Mouse (Mus musculus) bone marrow macrophage, adult 2 months (primary cell): Measurements from ENCODE around the gene Abcd3. TPM values are rescaled to one million over a fixed set of nuclear protein-coding genes. Genes with fewer than 3 reads are reported as not detected.

ENCODE experiments used
- H3K27ac ChIP-seq: 2 replicates; pipeline ENCODE4 v1.5.1; 2012; ENCODE audit warnings: low read depth, low read length; ENCODE audit not compliant: insufficient read depth
- H3K4me1 ChIP-seq: 2 replicates; pipeline ENCODE4 v1.6.1; 2012; ENCODE audit warnings: low read length; ENCODE audit not compliant: control insufficient read depth, insufficient read depth
- H3K4me3 ChIP-seq: 2 replicates; pipeline ENCODE4 v1.5.1; 2012; ENCODE audit warnings: mild to moderate bottlenecking, low read length, moderate library complexity; ENCODE audit not compliant: insufficient read depth
- CTCF ChIP-seq: IDR thresholded peaks from 2 replicates; pipeline ENCODE4 v1.5.1; 2012; ENCODE audit warnings: low read depth, mild to moderate bottlenecking, low read length, moderate library complexity
- POLR2A ChIP-seq: IDR thresholded peaks from 2 replicates; pipeline ENCODE4 v1.6.1; 2012; ENCODE audit warnings: mild to moderate bottlenecking, low read depth, low read length, borderline replicate concordance
- polyA plus RNA-seq: library from polyadenylated mRNA; stranded (reverse); fragments of >200 nt; gene quantifications from 2 replicates; pipeline ENCODE4 v1.2.4, GENCODE M21; 2012; ENCODE audit not compliant: missing spikeins, insufficient read depth, insufficient read length

Abcd3 gene
- polyA plus RNA-seq, 1 experiment = 19.3 TPM

DNA sequence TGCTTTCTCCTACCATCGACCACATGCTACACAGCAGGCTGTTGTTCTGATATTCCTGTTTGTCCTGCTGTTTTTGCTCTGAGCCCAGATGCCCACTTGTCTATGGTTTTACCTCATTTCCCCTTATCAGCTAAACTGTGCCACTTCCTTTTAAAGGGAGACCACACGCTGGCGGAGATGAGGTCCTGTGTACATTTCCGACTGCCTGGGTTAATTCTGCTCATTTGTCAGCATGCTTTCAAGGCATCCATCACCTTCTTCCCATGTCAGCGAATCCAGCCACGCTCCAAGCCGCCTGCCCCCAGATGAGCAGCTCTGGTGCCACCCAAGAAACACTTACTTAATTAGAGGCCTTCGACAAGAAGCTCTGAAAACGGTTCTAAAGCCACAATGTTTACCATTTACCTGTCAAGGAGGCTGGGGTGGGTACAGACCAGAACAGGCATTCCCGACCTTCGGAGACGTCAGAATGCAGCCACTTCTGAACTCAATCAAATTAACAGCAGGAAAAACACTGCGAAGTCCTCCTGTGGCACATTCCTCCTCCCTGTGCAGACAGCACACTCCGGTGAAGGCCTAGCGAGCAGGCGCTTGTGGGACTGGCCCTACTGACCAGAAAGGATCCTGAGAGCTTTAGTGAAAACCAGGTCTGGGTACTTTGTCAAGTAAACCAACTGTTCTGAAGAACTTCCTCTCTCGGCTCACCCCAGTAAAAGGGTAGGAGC lies 75.5 kb downstream of the Abcd3 start:
- Histone ChIP-seq H3K4me1 (no peaks in the 10 kb centered on the region), H3K27ac (no peak overlapping the region), H3K4me3 (no peak overlapping the region)
- no peak for TF ChIP-seq CTCF
- no peak for TF ChIP-seq POLR2A

DNA sequence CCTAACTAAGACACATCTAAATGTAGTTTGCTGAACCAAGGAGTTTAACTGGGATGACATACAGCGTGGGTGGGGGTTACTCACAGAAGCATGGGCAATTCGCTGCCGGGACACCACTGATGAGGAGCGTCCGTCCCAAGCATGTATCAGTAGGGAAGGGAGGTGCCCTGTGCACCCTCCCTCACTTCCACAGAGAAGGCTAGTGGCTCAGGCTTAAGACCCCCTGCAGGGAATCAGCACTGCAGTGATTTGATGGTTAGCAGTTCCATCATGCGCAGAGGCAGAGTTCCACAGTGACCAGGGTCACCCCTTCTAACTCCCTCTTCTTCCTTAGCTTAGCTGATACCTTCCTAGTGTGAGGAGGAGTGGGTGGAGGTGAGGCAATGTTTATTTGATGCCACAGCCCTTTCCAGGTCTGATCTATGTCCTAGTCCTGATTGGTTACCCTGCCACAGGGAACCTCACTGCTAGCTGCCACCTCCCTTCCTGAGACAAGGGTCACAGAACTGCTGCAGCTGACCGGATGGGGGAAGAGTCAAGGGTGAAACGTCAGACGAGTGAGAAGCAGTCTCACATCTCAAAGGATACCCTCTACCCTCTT lies 76.3 kb downstream of the Abcd3 start:
- no peak for TF ChIP-seq CTCF
- no peak for TF ChIP-seq POLR2A
- no peak overlapping the region for H3K4me3 ChIP-seq
- no peak overlapping the region for H3K27ac ChIP-seq
- H3K4me1 ChIP-seq = no peaks in the 10 kb centered on the region

DNA sequence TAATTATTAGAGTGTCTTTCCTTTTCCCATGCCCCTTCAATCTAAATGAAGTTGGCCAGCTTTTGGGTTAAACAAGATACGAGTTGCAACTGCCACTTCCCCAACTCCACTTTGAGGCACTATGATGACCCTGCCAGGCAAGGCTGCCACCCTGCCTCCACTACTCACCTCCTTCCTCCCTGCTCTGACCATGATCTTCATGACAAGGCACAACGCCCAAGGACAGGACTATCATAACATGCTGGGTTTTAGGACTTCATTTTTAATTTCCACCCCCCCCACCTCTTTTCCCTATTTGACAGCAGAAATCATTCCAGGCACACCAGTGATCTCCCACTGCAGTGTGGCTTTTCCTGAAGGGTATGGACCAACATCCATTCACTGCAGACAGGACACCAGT lies 77.2 kb downstream of the Abcd3 start:
- no peak for TF ChIP-seq CTCF
- Histone ChIP-seq H3K27ac (no peak overlapping the region), H3K4me1 (no peaks in the 10 kb centered on the region), H3K4me3 (no peak overlapping the region)

DNA sequence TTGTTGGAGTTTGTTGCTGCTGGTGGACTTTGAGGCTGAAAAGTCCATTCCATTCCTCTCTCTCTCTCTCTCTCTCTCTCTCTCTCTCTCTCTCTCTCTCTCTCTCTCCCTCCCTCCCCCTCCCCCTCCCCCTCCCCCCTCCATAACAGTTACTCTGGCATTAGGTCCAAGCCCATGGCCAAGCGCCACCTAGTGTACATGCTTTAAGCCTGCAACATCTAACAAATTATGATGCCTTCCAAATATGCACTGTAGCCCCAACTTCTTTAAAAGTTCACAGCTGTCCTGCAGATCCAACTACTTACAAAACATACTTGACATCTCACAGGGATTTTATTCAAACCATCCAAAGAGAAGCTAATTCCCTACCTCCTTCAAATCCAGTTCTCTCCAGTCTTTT lies 77.6 kb downstream of the Abcd3 start:
- Histone ChIP-seq H3K4me1 (no peaks in the 10 kb centered on the region), H3K27ac (no peak overlapping the region), H3K4me3 (no peak overlapping the region)
- TF ChIP-seq CTCF (peak; percentile 9; the same call in 1 of the 2 replicates), POLR2A (no peak)

DNA sequence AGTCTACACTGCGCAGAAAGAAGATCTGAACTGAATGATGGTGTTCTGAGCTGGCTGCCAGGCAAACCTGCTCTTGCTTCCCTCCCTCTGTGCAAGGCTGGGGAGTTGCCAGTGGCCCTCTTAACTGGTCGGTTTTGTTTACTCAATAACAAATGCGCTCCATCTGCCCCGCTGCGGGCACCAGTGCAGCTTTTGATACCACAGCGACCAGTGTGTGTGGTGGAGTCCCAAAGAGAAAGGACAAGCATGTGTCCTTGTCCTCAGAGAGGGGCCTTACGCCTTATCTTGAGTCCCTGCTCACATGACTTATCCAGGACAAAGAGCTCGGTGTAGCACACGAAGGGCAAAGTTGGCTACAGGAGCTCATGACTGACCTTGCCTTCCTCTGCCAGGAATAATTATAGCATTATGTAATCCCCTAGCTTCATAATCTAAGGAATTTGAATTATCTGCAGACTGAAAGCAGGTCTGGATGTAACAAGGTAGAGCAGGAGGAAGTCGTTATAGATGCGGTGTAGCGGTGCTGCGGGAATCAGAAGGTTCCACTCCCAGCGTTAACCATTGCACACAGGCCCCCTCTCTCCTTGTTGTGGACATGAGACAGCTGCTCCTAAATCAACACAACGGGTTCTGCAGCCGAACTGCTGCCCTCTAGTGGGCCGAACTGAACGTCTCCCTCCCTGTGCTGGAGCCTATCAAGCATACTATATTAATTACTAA lies 78.9 kb downstream of the Abcd3 start:
- H3K27ac ChIP-seq = no peak overlapping the region
- H3K4me3 ChIP-seq = no peak overlapping the region
- H3K4me1 ChIP-seq = no peaks in the 10 kb centered on the region
- TF ChIP-seq CTCF = peak; percentile 73
- TF ChIP-seq POLR2A = no peak

DNA sequence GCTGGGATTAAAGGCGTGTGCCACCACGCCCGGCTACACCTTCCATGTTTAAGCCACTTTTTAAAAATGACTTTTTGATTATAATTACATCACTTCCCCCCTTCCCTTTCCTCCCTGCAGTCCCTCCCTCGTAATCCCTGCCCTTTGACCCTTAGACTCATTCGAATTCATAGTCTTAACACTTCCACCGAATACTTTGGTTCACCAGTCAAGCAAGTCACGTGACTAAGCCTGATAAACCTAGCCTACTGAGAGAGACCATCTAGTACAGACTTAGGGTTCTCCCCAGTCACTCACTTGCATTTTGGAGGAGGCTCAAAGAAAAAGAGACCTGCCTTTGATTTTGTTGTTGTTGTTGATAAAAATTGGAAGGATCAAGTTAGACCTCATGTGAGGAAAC lies 79.6 kb downstream of the Abcd3 start:
- no peak overlapping the region for H3K27ac ChIP-seq
- no peak overlapping the region for H3K4me3 ChIP-seq
- TF ChIP-seq CTCF (no peak), POLR2A (no peak)
- no peaks in the 10 kb centered on the region; the same call in 1 of the 2 replicates for H3K4me1 ChIP-seq

DNA sequence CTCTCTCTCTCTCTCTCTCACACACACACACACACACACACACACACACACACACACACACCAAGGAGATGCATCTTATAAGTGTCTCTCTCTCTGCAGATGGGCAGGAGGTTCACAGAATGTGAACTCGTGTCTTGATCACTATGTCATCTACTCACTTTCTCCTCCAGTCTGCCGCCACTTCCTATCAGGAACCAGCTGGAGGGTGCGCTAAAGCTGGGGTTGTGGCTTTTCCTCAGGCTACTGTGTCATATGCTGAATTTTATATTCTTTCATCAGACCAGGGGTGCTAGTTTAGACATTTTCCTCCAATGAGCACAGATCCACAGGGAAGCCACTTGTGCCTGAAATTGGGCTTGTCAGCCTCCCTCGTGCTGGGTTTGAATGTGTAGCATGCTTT lies 85.4 kb downstream of the Abcd3 start:
- peaks cover 4% of the 10 kb centered on the region; the same call in 1 of the 2 replicates for H3K4me1 ChIP-seq
- TF ChIP-seq POLR2A (no peak), CTCF (no peak)
- H3K4me3 ChIP-seq = no peak overlapping the region
- H3K27ac ChIP-seq = no peak overlapping the region

DNA sequence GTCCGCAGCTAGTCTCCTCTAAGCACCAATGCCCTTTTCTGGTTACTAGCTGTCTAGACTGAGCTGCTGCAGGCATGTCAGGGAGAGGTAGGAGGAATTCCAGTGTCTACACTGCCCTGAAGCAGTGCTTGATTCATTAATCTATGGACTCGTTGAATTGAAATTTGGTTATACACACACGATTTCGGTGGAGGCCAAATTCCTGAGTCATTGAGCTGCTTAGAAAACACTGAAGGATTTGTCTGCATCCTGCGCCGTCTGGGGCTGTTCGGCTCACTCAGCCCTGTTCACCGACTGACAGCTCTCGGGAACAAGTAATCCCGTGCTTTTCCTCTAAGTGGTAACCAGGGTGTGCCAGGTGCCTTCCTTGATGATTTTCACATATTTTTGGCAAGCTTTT lies 89.5 kb downstream of the Abcd3 start:
- peaks cover 14% of the 10 kb centered on the region for H3K4me1 ChIP-seq
- no peak for TF ChIP-seq POLR2A
- TF ChIP-seq CTCF = no peak
- H3K27ac ChIP-seq = no peak overlapping the region
- no peak overlapping the region for H3K4me3 ChIP-seq

DNA sequence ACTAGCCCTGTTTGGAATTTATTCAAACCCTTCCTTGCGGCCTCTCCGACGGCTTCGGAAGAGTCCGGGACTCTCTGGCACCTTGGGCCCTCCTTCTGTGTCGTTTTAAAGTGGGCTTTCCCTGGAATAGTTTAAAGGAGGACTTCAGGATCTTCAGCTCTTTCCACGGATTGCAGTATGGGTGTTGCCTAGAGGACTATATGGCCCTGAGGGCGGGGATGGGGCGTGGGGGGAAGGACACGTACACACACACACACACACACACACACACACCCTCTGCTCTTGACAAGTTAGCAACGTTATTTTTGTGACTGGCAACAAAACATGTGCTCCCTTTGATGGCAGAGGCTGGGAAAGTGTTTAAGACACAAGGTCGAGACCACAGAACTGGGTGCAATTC lies 90.5 kb downstream of the Abcd3 start:
- Histone ChIP-seq H3K27ac (no peak overlapping the region), H3K4me3 (no peak overlapping the region), H3K4me1 (peaks cover 10% of the 10 kb centered on the region)
- TF ChIP-seq POLR2A = no peak
- TF ChIP-seq CTCF = no peak

DNA sequence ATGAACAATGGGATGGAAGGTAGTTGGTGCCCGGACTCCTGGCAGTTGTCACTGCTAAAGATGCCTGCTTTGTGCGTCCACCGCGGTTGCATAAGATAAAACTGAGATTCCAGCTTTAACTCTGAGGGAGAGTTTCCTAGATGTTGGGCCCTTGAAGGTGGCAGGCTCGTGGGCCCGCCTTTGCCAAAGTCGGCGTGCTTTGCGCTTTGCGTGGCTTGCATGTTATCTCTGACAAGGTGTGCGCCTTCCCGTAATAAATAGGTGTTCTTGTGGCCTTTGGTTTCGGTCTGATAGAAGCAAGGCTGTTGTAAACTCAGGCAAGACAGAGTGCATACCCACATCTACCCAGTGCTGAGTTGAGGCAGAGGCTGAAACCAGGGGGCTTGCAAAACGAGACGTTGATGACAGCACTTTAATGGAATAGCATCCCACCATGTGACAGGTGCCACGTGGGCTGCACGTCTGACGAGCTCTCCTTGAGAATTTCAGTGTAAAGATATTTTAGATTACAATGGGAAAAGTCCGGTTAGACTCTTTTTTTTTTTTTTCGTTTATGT lies 91.1 kb downstream of the Abcd3 start:
- Histone ChIP-seq H3K4me1 (peaks cover 10% of the 10 kb centered on the region), H3K4me3 (peak overlapping the region; percentile 61; the same call in 1 of the 2 replicates), H3K27ac (no peak overlapping the region)
- TF ChIP-seq CTCF (no peak), POLR2A (no peak)
